Mouse (Mus musculus) lung, embryonic 15.5 days (tissue): ENCODE data around the gene Dcaf8. TPM values are rescaled to one million over a fixed set of nuclear protein-coding genes. Genes with fewer than 3 reads are reported as not detected.
A peak's percentile ranks its signal among the peaks of the same experiment; 100 is the strongest.

Experiments used
- ATAC-seq: fragments of 200-750 bp; cut with Nextera tagmentation; 2 replicates; pipeline ENCODE4 v1.8.0; 2017; ENCODE audit warnings: moderate number of reproducible peaks, borderline replicate concordance; ENCODE audit not compliant: low FRiP score, low TSS enrichment; ENCODE audit errors: extremely low read depth
- H3K27ac ChIP-seq: fragments of 300-500 bp; sonication (generic); 2 replicates; pipeline ENCODE4 v1.5.1; 2015; ENCODE audit warnings: moderate library complexity, mild to moderate bottlenecking, inconsistent platforms
- H3K27me3 ChIP-seq: fragments of 300-500 bp; sonication (generic); 2 replicates; pipeline ENCODE4 v1.6.1; 2015; ENCODE audit warnings: inconsistent platforms
- H3K36me3 ChIP-seq: fragments of 300-500 bp; sonication (generic); 2 replicates; pipeline ENCODE4 v1.6.1; 2015; ENCODE audit warnings: inconsistent platforms
- H3K4me1 ChIP-seq: fragments of 300-500 bp; sonication (generic); 2 replicates; pipeline ENCODE4 v1.6.1; 2015; ENCODE audit warnings: inconsistent platforms
- H3K4me2 ChIP-seq: fragments of 300-500 bp; sonication (generic); 2 replicates; pipeline ENCODE4 v1.6.1; 2015; ENCODE audit warnings: inconsistent platforms, mild to moderate bottlenecking, moderate library complexity
- H3K4me3 ChIP-seq: fragments of 300-500 bp; sonication (generic); 2 replicates; pipeline ENCODE4 v1.5.1; 2015; ENCODE audit warnings: mild to moderate bottlenecking, inconsistent platforms
- H3K9ac ChIP-seq: fragments of 300-500 bp; sonication (generic); 2 replicates; pipeline ENCODE4 v1.6.1; 2015; ENCODE audit warnings: inconsistent platforms
- H3K9me3 ChIP-seq: fragments of 300-500 bp; sonication (generic); 2 replicates; pipeline ENCODE4 v1.6.1; 2016; ENCODE audit warnings: inconsistent platforms
- WGBS: fragments of 180-500 bp; shearing (Covaris S2); methylation state at CpG from one replicate; pipeline ENCODE4 v1.1.7; 2015; 5-methylcytosine and 5-hydroxymethylcytosine counted together
- polyA plus RNA-seq: library from polyadenylated mRNA; unstranded; fragments of >200 nt; fragmentation: Nextera tagmentation; extraction: Ambion mirVana; gene quantifications from 2 replicates; pipeline ENCODE4 v1.2.1, GENCODE M21; 2015

Gene Dcaf8
- polyA plus RNA-seq, 1 experiment from 2014 or later: 134 TPM

GRCm38 (mm10) chr1:172179102-172179501 lies 31.2 kb downstream of the Dcaf8 start:
- WGBS: 58% methylated on average over 7 of the region's 7 CpGs
- Histone ChIP-seq H3K9me3 (no peaks in the 10 kb centered on the region), H3K27ac (0 out of 2 replicates have a peak overlapping the region, but pooled peaks have one; percentile 29), H3K4me1 (no peaks in the 10 kb centered on the region), H3K27me3 (no peaks in the 10 kb centered on the region), H3K4me3 (no peak overlapping the region), H3K4me2 (no peak overlapping the region), H3K9ac (no peak overlapping the region), H3K36me3 (peaks cover 56% of the 10 kb centered on the region)
- ATAC-seq: no peak; the same call in 1 of the 2 replicates

- H3K36me3 ChIP-seq: peaks cover 44% of the 10 kb centered on the region
- 54% methylated on average over 4 of the region's 4 CpGs for WGBS
- ATAC-seq: no peak
- H3K4me2 ChIP-seq: no peak overlapping the region
- no peaks in the 10 kb centered on the region for H3K4me1 ChIP-seq
- no peak overlapping the region for H3K4me3 ChIP-seq
- H3K27me3 ChIP-seq: no peaks in the 10 kb centered on the region
- H3K27ac ChIP-seq: no peak overlapping the region
- H3K9me3 ChIP-seq: no peaks in the 10 kb centered on the region
- no peak overlapping the region for H3K9ac ChIP-seq
Measured at GRCm38 (mm10) chr1:172180881-172181280, 33.0 kb downstream of the Dcaf8 start.

- peaks cover 47% of the 10 kb centered on the region for H3K36me3 ChIP-seq
Measured at GRCm38 (mm10) chr1:172181777-172182176, 33.9 kb downstream of the Dcaf8 start.

GRCm38 (mm10) chr1:172183056-172183455 lies 35.2 kb downstream of the Dcaf8 start:
- no peaks in the 10 kb centered on the region for H3K4me1 ChIP-seq
- H3K9ac ChIP-seq: no peak overlapping the region
- H3K9me3 ChIP-seq: no peaks in the 10 kb centered on the region
- no peaks in the 10 kb centered on the region for H3K27me3 ChIP-seq
- H3K4me3 ChIP-seq: no peak overlapping the region
- no peak overlapping the region for H3K4me2 ChIP-seq
- no peak for ATAC-seq
- no peak overlapping the region for H3K27ac ChIP-seq
- 96% methylated on average over 6 of the region's 6 CpGs for WGBS
- H3K36me3 ChIP-seq: peaks cover 51% of the 10 kb centered on the region

More at GRCm38 (mm10) chr1:172181777-172182176, 33.9 kb downstream of the Dcaf8 start:
- Histone ChIP-seq H3K9me3 (no peaks in the 10 kb centered on the region), H3K27me3 (no peaks in the 10 kb centered on the region), H3K4me3 (no peak overlapping the region), H3K4me1 (no peaks in the 10 kb centered on the region), H3K9ac (no peak overlapping the region), H3K27ac (no peak overlapping the region), H3K4me2 (no peak overlapping the region)
- no peak for ATAC-seq
- 92% methylated on average over 3 of the region's 3 CpGs for WGBS

- Histone ChIP-seq H3K9me3 (no peaks in the 10 kb centered on the region), H3K4me2 (no peak overlapping the region), H3K27me3 (no peaks in the 10 kb centered on the region), H3K9ac (no peak overlapping the region), H3K4me3 (no peak overlapping the region), H3K36me3 (peaks cover 56% of the 10 kb centered on the region), H3K27ac (no peak overlapping the region), H3K4me1 (no peaks in the 10 kb centered on the region)
- no peak for ATAC-seq
Measured at GRCm38 (mm10) chr1:172183915-172184314, 36.0 kb downstream of the Dcaf8 start.

GRCm38 (mm10) chr1:172186401-172187289 lies 38.8 kb downstream of the Dcaf8 start:
- Histone ChIP-seq H3K4me3 (no peak overlapping the region), H3K9ac (no peak overlapping the region), H3K36me3 (peaks cover 67% of the 10 kb centered on the region), H3K27me3 (no peaks in the 10 kb centered on the region), H3K4me2 (no peak overlapping the region), H3K9me3 (no peaks in the 10 kb centered on the region), H3K4me1 (no peaks in the 10 kb centered on the region), H3K27ac (no peak overlapping the region)
- peak; percentile 57; the same call in 1 of the 2 replicates for ATAC-seq
- WGBS: 93% methylated on average over 10 of the region's 10 CpGs

GRCm38 (mm10) chr1:172188891-172189290 lies 41.0 kb downstream of the Dcaf8 start:
- no peak overlapping the region for H3K4me2 ChIP-seq
- no peak overlapping the region for H3K27ac ChIP-seq
- no peaks in the 10 kb centered on the region for H3K4me1 ChIP-seq
- peaks cover 72% of the 10 kb centered on the region for H3K36me3 ChIP-seq
- ATAC-seq: no peak
- no peak overlapping the region for H3K4me3 ChIP-seq
- WGBS: 66% methylated on average over 4 of the region's 4 CpGs
- H3K9ac ChIP-seq: no peak overlapping the region
- H3K9me3 ChIP-seq: no peaks in the 10 kb centered on the region
- H3K27me3 ChIP-seq: no peaks in the 10 kb centered on the region

GRCm38 (mm10) chr1:172191578-172191977 lies 43.7 kb downstream of the Dcaf8 start:
- no peaks in the 10 kb centered on the region for H3K9me3 ChIP-seq
- H3K9ac ChIP-seq: no peak overlapping the region
- H3K4me2 ChIP-seq: no peak overlapping the region
- H3K27me3 ChIP-seq: no peaks in the 10 kb centered on the region
- no peak overlapping the region for H3K27ac ChIP-seq
- WGBS: 90% methylated on average over 2 of the region's 2 CpGs
- no peak overlapping the region for H3K4me3 ChIP-seq
- peaks cover 87% of the 10 kb centered on the region for H3K36me3 ChIP-seq
- H3K4me1 ChIP-seq: no peaks in the 10 kb centered on the region
- no peak for ATAC-seq

GRCm38 (mm10) chr1:172192217-172192616 lies 44.3 kb downstream of the Dcaf8 start:
- 87% methylated on average over 3 of the region's 3 CpGs for WGBS
- ATAC-seq: no peak
- no peaks in the 10 kb centered on the region for H3K27me3 ChIP-seq

GRCm38 (mm10) chr1:172194435-172194834 lies 46.6 kb downstream of the Dcaf8 start:
- H3K27me3 ChIP-seq: no peaks in the 10 kb centered on the region
- H3K36me3 ChIP-seq: peaks cover 88% of the 10 kb centered on the region
- no peak overlapping the region for H3K4me2 ChIP-seq
- no peak overlapping the region for H3K27ac ChIP-seq
- H3K9me3 ChIP-seq: no peaks in the 10 kb centered on the region
- no peaks in the 10 kb centered on the region for H3K4me1 ChIP-seq
- ATAC-seq: no peak
- no peak overlapping the region for H3K9ac ChIP-seq
- WGBS: 78% methylated on average over 8 of the region's 8 CpGs
- no peak overlapping the region for H3K4me3 ChIP-seq

More at GRCm38 (mm10) chr1:172192217-172192616, 44.3 kb downstream of the Dcaf8 start:
- Histone ChIP-seq H3K4me2 (no peak overlapping the region), H3K27ac (no peak overlapping the region), H3K9me3 (no peaks in the 10 kb centered on the region), H3K36me3 (peaks cover 87% of the 10 kb centered on the region), H3K4me1 (no peaks in the 10 kb centered on the region), H3K9ac (no peak overlapping the region), H3K4me3 (no peak overlapping the region)

- peaks cover 24% of the 10 kb centered on the region for H3K4me1 ChIP-seq
- H3K27me3 ChIP-seq: no peaks in the 10 kb centered on the region
- no peak overlapping the region for H3K4me2 ChIP-seq
- H3K36me3 ChIP-seq: peaks cover 76% of the 10 kb centered on the region
- WGBS: 82% methylated on average over 3 of the region's 3 CpGs
- no peaks in the 10 kb centered on the region for H3K9me3 ChIP-seq
- H3K9ac ChIP-seq: no peak overlapping the region
- H3K27ac ChIP-seq: no peak overlapping the region
- ATAC-seq: no peak
- H3K4me3 ChIP-seq: no peak overlapping the region
Measured at GRCm38 (mm10) chr1:172197146-172197545, 49.3 kb downstream of the Dcaf8 start.

- no peak overlapping the region for H3K4me2 ChIP-seq
- WGBS: 82% methylated on average over 5 of the region's 5 CpGs
- no peak overlapping the region for H3K9ac ChIP-seq
- H3K27ac ChIP-seq: no peak overlapping the region
- H3K27me3 ChIP-seq: no peaks in the 10 kb centered on the region
- no peaks in the 10 kb centered on the region for H3K9me3 ChIP-seq
- no peak for ATAC-seq
- H3K4me3 ChIP-seq: no peak overlapping the region
- H3K36me3 ChIP-seq: peaks cover 69% of the 10 kb centered on the region
- peaks cover 31% of the 10 kb centered on the region for H3K4me1 ChIP-seq
Measured at GRCm38 (mm10) chr1:172197851-172198250, 50.0 kb downstream of the Dcaf8 start.
